Mouse (Mus musculus) heart, embryonic 16.5 days (tissue): Measurements from ENCODE around the gene Erc2. TPM values are rescaled to one million over a fixed set of nuclear protein-coding genes. Genes with fewer than 3 reads are reported as not detected.

ENCODE experiments used
- ATAC-seq: fragments of 200-750 bp; cut with Nextera tagmentation; replicated peaks from 2 replicates; pipeline ENCODE4 v1.8.0; 2017; ENCODE audit warnings: moderate number of reproducible peaks; ENCODE audit not compliant: insufficient read depth, low FRiP score; ENCODE audit errors: extremely low read depth
- H3K27ac ChIP-seq: fragments of 300-500 bp; sonication (generic); 2 replicates; pipeline ENCODE4 v1.5.1; 2014; ENCODE audit warnings: mild to moderate bottlenecking, low read length, control low read depth, moderate library complexity
- H3K27me3 ChIP-seq: fragments of 300-500 bp; sonication (generic); 2 replicates; pipeline ENCODE4 v1.6.1; 2014; ENCODE audit warnings: low read length, mixed read lengths; ENCODE audit not compliant: control insufficient read depth, insufficient read depth
- H3K36me3 ChIP-seq: fragments of 300-500 bp; sonication (generic); 2 replicates; pipeline ENCODE4 v1.6.1; 2014; ENCODE audit not compliant: control insufficient read depth, insufficient read depth
- H3K4me1 ChIP-seq: fragments of 300-500 bp; sonication (generic); 2 replicates; pipeline ENCODE4 v1.6.1; 2014; ENCODE audit warnings: low read length, mixed read lengths; ENCODE audit not compliant: control insufficient read depth, insufficient read depth
- H3K4me2 ChIP-seq: fragments of 300-500 bp; sonication (generic); 2 replicates; pipeline ENCODE4 v1.6.1; 2014; ENCODE audit warnings: low read depth, mild to moderate bottlenecking, control low read depth, low read length
- H3K4me3 ChIP-seq: fragments of 300-500 bp; sonication (generic); 2 replicates; pipeline ENCODE4 v1.5.1; 2014; ENCODE audit warnings: mild to moderate bottlenecking, control low read depth, low read length
- H3K9ac ChIP-seq: fragments of 300-500 bp; sonication (generic); 2 replicates; pipeline ENCODE4 v1.6.1; 2014; ENCODE audit warnings: low read length, control low read depth
- H3K9me3 ChIP-seq: fragments of 300-500 bp; sonication (generic); replicated peaks from 2 replicates; pipeline ENCODE4 v1.6.1; 2016; ENCODE audit warnings: low read length; ENCODE audit not compliant: control insufficient read depth
- WGBS: fragments of 180-500 bp; shearing (Covaris S2); extraction: QIAGEN DNeasy Blood & Tissue Kit; methylation state at CpG from one replicate; pipeline ENCODE4 v1.1.7; 2014; 5-methylcytosine and 5-hydroxymethylcytosine counted together
- polyA plus RNA-seq: library from polyadenylated mRNA; unstranded; fragments of >200 nt; fragmentation: Nextera tagmentation; extraction: Ambion mirVana; gene quantifications from 2 replicates; pipeline ENCODE4 v1.2.1, GENCODE M21; 2015

Gene Erc2
- polyA plus RNA-seq, 1 experiment from 2014 or later, result 1.5 TPM

DNA sequence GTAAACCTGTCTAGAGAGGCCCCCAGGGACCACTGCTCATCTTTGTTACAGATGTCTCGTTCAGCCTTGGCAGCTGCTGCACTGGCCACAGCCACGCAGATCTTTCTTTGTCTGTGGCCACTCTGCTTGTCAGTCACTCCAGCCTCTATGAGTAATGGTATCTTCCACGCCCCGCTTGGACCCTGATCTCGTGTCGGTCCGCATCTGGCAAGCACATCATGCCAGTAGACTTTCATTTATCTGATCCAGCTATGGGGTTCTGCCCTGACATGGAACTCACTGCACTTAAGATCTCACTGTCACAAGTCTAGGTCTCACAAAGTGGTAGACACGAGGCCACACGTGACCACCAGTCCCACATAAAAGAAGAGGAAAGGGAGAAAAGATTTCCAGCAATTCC, 777.7 kb downstream of the Erc2 start:
- 80% methylated on average over 9 of the region's 9 CpGs for WGBS
- no peak for ATAC-seq
- H3K27ac ChIP-seq, result no peak overlapping the region
- no peaks in the 10 kb centered on the region for H3K36me3 ChIP-seq
- H3K9me3 ChIP-seq, result no peaks in the 10 kb centered on the region
- H3K4me2 ChIP-seq, result no peak overlapping the region
- no peak overlapping the region for H3K9ac ChIP-seq
- H3K27me3 ChIP-seq, result no peaks in the 10 kb centered on the region
- H3K4me3 ChIP-seq, result no peak overlapping the region
- H3K4me1 ChIP-seq, result no peaks in the 10 kb centered on the region

DNA sequence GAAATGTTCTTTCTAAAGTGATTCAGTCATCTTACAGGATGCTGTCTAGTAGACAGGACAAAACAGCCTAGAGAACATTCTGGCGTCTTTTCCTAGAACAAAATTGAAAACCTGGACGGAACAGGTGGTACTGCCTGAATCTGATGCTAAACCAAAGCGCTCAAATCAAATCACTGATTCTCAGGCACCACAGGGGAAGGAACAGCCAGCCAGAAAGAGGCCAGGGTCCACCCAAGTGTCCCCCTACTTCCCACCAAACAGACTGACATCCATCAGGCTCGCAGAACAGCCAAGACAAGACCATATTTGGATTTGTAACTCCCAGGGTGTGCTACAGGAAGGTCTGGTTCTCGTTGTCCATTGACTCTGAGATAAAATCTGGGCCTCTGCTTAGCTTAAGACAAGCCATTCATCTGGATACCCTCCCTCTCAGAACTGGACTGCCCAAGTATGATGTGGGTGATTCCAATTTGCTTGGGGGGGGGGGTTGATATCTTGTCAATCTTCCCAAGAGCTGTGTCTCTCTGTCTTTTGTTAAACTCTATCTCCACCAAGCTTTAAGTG, 783.1 kb downstream of the Erc2 start:
- H3K4me1 ChIP-seq, result no peaks in the 10 kb centered on the region
- H3K27me3 ChIP-seq, result no peaks in the 10 kb centered on the region
- WGBS, result 61% methylated on average over 5 of the region's 5 CpGs
- no peaks in the 10 kb centered on the region for H3K9me3 ChIP-seq
- H3K36me3 ChIP-seq, result no peaks in the 10 kb centered on the region
- ATAC-seq, result no peak
- no peak overlapping the region for H3K9ac ChIP-seq
- no peak overlapping the region for H3K27ac ChIP-seq
- no peak overlapping the region for H3K4me3 ChIP-seq
- H3K4me2 ChIP-seq, result no peak overlapping the region

DNA sequence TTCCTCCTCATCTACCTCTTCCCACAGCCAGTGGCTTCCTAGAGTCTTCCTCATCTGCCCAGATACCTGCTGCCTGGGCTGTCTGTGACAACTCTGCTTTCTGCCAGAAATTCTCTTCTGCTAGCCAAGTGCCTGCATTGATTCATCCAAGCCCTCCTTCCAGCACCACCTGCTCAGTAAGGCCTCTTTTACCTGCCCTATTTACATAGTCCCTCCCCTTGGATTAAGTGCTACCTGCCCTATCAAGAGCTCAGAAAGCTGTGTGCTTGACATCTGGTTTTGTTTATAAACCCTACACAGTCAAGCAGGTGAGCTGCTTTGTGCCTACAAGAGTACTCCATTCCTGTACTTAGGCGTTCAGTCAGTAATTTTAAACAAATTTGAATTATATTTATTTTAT, 787.2 kb downstream of the Erc2 start:
- H3K27me3 ChIP-seq, result no peaks in the 10 kb centered on the region
- WGBS, result 89% methylated on average over 1 of the region's 1 CpGs
- ATAC-seq, result no peak
- H3K27ac ChIP-seq, result no peak overlapping the region
- no peaks in the 10 kb centered on the region for H3K9me3 ChIP-seq
- H3K4me2 ChIP-seq, result no peak overlapping the region
- H3K4me1 ChIP-seq, result peaks cover 15% of the 10 kb centered on the region
- no peaks in the 10 kb centered on the region for H3K36me3 ChIP-seq
- H3K4me3 ChIP-seq, result no peak overlapping the region
- H3K9ac ChIP-seq, result no peak overlapping the region

DNA sequence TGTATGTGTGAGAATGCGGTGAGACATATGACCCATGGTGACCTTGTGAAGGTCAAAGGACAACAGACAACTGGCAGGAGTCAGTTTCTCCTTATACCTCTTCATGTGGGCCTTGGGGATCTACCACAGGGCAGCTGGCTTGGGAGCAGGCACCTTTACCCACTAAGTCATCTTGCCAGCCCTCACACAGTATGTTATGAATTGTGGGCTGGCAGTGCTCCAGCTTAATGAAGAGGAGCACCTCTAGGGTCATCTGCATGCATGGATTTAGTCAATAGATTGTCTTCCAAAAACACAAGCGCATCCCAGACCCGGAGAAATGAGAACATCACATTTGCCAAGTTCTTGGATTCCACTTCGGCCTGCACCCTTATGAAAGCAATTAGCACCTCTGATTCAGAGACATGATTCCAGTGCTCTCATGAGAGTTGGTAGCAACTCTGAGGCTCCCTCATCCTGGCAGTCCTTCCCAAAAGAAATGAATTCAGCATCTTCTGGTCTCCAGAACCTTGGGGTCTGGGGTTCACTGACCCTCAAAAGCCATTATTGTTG, 787.6 kb downstream of the Erc2 start:
- Histone ChIP-seq H3K4me3 (no peak overlapping the region), H3K4me1 (peaks cover 15% of the 10 kb centered on the region), H3K27me3 (no peaks in the 10 kb centered on the region), H3K27ac (no peak overlapping the region), H3K9me3 (no peaks in the 10 kb centered on the region), H3K9ac (no peak overlapping the region), H3K4me2 (no peak overlapping the region), H3K36me3 (no peaks in the 10 kb centered on the region)
- ATAC-seq, result no peak
- 93% methylated on average over 4 of the region's 4 CpGs for WGBS

DNA sequence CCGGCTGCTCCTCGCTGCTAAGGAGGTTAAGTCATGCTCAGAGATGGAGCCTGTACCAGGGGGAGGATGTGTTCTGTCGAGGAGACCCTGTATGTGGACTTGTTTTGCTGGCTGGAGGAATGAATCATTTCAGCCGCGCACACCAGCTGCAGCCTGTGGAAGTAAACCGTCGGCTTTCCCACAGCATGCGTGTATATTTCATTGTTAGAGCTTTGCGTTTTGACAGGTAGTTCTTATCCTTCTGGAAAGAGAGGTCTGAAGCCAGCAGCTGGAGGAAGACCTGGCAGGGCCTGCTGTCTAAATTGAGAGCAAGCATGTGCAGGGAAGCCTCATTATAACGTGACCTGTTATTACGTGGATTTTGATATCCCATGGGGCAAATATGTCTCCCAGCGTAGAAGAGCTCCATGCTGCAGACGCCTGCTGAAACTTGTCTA, 788.6 kb downstream of the Erc2 start:
- H3K4me2 ChIP-seq, result no peak overlapping the region
- no peak overlapping the region for H3K27ac ChIP-seq
- no peak overlapping the region for H3K9ac ChIP-seq
- no peaks in the 10 kb centered on the region for H3K9me3 ChIP-seq
- H3K36me3 ChIP-seq, result no peaks in the 10 kb centered on the region
- no peak overlapping the region for H3K4me3 ChIP-seq
- H3K27me3 ChIP-seq, result no peaks in the 10 kb centered on the region
- ATAC-seq, result no peak
- peaks cover 15% of the 10 kb centered on the region for H3K4me1 ChIP-seq
- WGBS, result 59% methylated on average over 13 of the region's 13 CpGs

DNA sequence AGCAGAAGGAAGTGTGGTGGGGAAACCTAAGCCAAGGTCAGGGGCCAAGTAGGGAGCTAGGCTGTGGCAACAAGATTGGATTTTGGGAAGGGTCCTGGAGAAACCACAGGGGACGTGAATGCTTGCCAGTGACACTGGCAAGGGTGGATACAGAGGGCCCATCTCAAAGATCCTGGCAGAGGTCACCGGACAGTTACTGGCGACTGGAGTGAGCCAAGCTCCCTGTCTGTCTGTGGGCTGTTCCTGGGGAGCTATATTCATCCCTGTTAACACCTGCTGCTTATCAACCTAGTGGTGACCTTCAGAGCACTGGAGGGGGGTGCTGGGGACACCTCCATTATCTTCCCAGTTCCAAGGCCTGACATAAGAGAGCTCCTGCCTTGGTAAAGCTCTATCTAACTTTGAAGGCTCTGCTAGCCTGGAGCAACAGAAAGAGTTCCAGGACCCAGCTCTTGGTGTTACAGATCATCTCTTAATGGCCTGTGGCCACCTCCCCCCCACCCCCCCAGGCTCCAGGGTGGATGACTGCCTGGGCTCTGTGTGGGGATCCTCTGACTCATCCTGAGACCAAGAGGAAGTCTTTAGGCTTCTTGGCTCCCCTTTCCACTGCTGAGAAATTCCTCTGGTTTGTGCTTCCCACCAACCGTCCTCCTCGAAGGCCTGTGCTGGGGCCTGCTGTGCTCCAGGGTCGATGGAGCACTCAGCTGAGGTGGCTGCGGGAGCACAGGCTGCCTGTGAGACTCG, 790.2 kb downstream of the Erc2 start:
- no peak overlapping the region for H3K9ac ChIP-seq

DNA sequence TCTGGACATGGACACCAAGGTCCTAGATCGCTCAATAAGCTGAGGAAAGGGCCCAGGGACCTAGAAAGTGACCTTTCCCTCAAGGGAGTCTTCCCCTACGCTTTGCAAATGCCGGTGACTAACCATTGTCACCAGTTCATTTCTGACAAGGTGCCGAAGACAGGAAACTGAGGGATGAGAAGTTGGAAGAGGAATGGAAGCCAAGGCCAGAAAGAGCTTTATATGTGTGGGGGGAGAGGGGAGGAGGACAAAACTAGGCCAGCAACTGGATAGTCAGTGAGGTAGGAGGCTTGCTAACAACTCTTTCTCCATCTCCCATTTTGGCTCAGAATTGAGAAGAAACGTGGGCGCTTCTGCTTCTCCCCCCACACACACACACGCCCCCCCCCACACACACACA, 791.3 kb downstream of the Erc2 start:
- no peaks in the 10 kb centered on the region for H3K36me3 ChIP-seq
- 66% methylated on average over 7 of the region's 7 CpGs for WGBS

More for the DNA sequence above, 790.2 kb downstream of the Erc2 start:
- H3K27ac ChIP-seq, result no peak overlapping the region
- 64% methylated on average over 8 of the region's 8 CpGs for WGBS
- peaks cover 21% of the 10 kb centered on the region for H3K4me1 ChIP-seq
- H3K36me3 ChIP-seq, result no peaks in the 10 kb centered on the region
- ATAC-seq, result no peak
- no peaks in the 10 kb centered on the region for H3K27me3 ChIP-seq
- H3K4me2 ChIP-seq, result no peak overlapping the region
- H3K9me3 ChIP-seq, result no peaks in the 10 kb centered on the region
- H3K4me3 ChIP-seq, result no peak overlapping the region

DNA sequence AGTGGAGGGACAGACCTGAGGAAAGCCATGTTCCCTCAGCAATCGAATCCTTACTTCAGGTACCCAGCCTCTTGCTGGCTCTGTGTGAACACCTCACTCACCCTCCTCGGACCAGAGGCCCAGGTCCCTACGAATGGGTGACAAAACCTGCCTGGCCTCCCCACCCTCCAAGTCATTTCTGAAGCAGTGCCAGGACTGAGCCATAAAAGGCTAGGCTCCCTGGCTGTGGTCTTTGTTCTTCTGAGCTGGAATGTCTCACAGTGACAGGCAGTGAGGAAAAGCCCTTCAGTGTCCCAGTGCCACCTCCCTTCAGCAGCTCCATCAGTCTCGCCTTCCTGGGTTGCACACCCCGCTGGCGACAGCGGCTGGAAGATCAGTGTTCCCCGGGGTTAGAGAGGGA, 794.8 kb downstream of the Erc2 start:
- peaks cover 18% of the 10 kb centered on the region for H3K4me1 ChIP-seq
- H3K9ac ChIP-seq, result 0 out of 2 replicates have a peak overlapping the region, but pooled peaks have one; percentile 4
- WGBS, result 12% methylated on average over 8 of the region's 8 CpGs
- peak overlapping the region; percentile 76 for H3K27ac ChIP-seq
- no peaks in the 10 kb centered on the region for H3K36me3 ChIP-seq
- H3K4me2 ChIP-seq, result no peak overlapping the region
- peak; percentile 96 for ATAC-seq
- no peaks in the 10 kb centered on the region for H3K9me3 ChIP-seq
- no peaks in the 10 kb centered on the region; the same call in 1 of the 2 replicates for H3K27me3 ChIP-seq
- H3K4me3 ChIP-seq, result no peak overlapping the region

More for the DNA sequence above, 791.3 kb downstream of the Erc2 start:
- H3K9ac ChIP-seq, result no peak overlapping the region
- H3K4me3 ChIP-seq, result no peak overlapping the region
- H3K9me3 ChIP-seq, result no peaks in the 10 kb centered on the region
- no peak overlapping the region for H3K27ac ChIP-seq
- H3K4me2 ChIP-seq, result no peak overlapping the region
- peaks cover 24% of the 10 kb centered on the region for H3K4me1 ChIP-seq
- no peak for ATAC-seq
- no peaks in the 10 kb centered on the region for H3K27me3 ChIP-seq

DNA sequence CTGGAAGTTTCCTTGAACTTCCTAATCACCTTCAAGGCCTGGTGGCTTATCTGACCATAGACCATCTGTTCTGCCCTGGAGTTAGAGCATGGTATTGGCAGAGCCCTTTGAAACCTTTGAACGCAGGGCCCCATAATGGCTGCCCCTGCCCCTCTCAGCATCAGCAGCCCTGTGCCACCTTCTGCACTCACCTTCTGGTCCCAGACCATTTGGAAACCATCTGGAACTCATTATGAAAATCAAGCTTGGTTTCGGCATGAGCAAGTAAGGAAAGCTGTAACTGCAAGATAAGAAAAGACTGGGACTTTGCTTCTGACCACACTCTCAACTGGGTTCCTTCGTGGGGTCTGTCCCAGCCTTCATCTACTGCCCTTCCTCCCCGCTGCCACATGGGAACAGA, 796.3 kb downstream of the Erc2 start:
- H3K4me3 ChIP-seq, result no peak overlapping the region
- H3K36me3 ChIP-seq, result no peaks in the 10 kb centered on the region
- 74% methylated on average over 4 of the region's 4 CpGs for WGBS
- no peak overlapping the region for H3K9ac ChIP-seq
- no peak for ATAC-seq
- H3K9me3 ChIP-seq, result no peaks in the 10 kb centered on the region
- peaks cover 9% of the 10 kb centered on the region for H3K4me1 ChIP-seq
- H3K4me2 ChIP-seq, result no peak overlapping the region
- no peak overlapping the region for H3K27ac ChIP-seq
- no peaks in the 10 kb centered on the region; the same call in 1 of the 2 replicates for H3K27me3 ChIP-seq
